Mouse (Mus musculus) fat pad, adult 2 months (tissue): ENCODE measurements around the gene Tle4.

Experiments
- DNase-seq: peaks from one replicate; pipeline ENCODE4 v3.0.0-alpha.2; 2011; ENCODE audit warnings: low read depth, low spot score; ENCODE audit errors: extremely low read depth

The Tle4 gene

GRCm38 (mm10) chr19:14469325-14469724, 128.5 kb downstream of the Tle4 start:
- DNase-seq: peak; percentile 16

GRCm38 (mm10) chr19:14468733-14469132, 129.1 kb downstream of the Tle4 start:
- no peak for DNase-seq

GRCm38 (mm10) chr19:14466020-14466419, 131.8 kb downstream of the Tle4 start:
- no peak for DNase-seq

GRCm38 (mm10) chr19:14463281-14464079, 134.4 kb downstream of the Tle4 start:
- no peak for DNase-seq

GRCm38 (mm10) chr19:14453486-14453885, 144.4 kb downstream of the Tle4 start:
- DNase-seq: no peak

- DNase-seq: no peak
Observed at GRCm38 (mm10) chr19:14451329-14451728, 146.5 kb downstream of the Tle4 start.

- no peak for DNase-seq
Observed at GRCm38 (mm10) chr19:14449738-14450137, 148.1 kb downstream of the Tle4 start.

- no peak for DNase-seq
Observed at GRCm38 (mm10) chr19:14448586-14448985, 149.3 kb downstream of the Tle4 start.

GRCm38 (mm10) chr19:14447474-14447873, 150.4 kb downstream of the Tle4 start:
- no peak for DNase-seq

- DNase-seq: no peak
Observed at GRCm38 (mm10) chr19:14441861-14442260, 156.0 kb downstream of the Tle4 start.

GRCm38 (mm10) chr19:14437226-14437625, 160.6 kb downstream of the Tle4 start:
- DNase-seq: no peak

GRCm38 (mm10) chr19:14436567-14436966, 161.3 kb downstream of the Tle4 start:
- DNase-seq: no peak

- DNase-seq: no peak
Observed at GRCm38 (mm10) chr19:14435681-14436376, 162.0 kb downstream of the Tle4 start.

GRCm38 (mm10) chr19:14433900-14434299, 164.0 kb downstream of the Tle4 start:
- no peak for DNase-seq

GRCm38 (mm10) chr19:14432436-14432835, 165.4 kb downstream of the Tle4 start:
- DNase-seq: no peak

- DNase-seq: no peak
Observed at GRCm38 (mm10) chr19:14426920-14427319, 170.9 kb downstream of the Tle4 start.

GRCm38 (mm10) chr19:14426244-14426868, 171.5 kb downstream of the Tle4 start:
- no peak for DNase-seq

GRCm38 (mm10) chr19:14425122-14425521, 172.7 kb downstream of the Tle4 start:
- no peak for DNase-seq

- no peak for DNase-seq
Observed at GRCm38 (mm10) chr19:14424016-14424964, 173.6 kb downstream of the Tle4 start.

GRCm38 (mm10) chr19:14421691-14422090, 176.2 kb downstream of the Tle4 start:
- no peak for DNase-seq

- DNase-seq: no peak
Observed at GRCm38 (mm10) chr19:14419886-14420285, 178.0 kb downstream of the Tle4 start.
